In the genomic region with DNA sequence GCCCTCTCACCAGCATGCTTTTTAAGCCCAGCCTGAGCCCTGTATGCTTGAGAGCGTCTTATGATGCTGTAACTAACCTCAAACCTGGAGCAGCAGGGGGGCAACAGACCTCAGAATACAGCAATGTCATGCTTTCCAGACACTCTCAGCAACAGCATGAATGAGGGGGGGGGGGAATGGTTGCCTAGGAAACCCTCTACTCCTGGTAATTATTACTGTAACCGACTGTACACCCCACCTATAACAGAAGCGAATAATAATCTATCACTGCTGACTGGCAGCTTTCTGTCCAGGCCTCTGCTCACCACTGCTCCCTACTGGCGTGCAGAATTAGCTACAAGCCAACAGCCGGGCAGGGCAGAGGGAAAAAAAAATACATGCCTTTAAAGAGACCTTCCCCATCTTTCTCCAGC, we compare ENCODE assay signal across 9 mouse cellular contexts.
A peak's percentile ranks its signal among the peaks of the same experiment; 100 is the strongest.
DNase-seq lines count a peak whose midpoint lies in the region; ATAC-seq and TF ChIP-seq lines count a peak whose summit lies in the region.
"Had no signal": no experiment of that assay in that cellular context is flagged by ENCODE, and none has a peak within 500 bp of the region (broad histone marks: within the 10 kb centered on the region; RNA-seq: fewer than 3 reads in every experiment).

No protein-coding gene starts in this region.

- WGBS in kidney, adult 2 months, result 36% methylated on average over 5 of the region's 5 CpGs
- WGBS in hindbrain, embryonic 16.5 days, result 5% methylated on average over 5 of the region's 5 CpGs

- no peaks in the 10 kb centered on the region for H3K27me3 ChIP-seq in kidney, adult 2 months (replicated peaks; ENCODE audit: control insufficient read depth, insufficient read depth, low read length)
- no peaks in the 10 kb centered on the region for H3K27me3 ChIP-seq in hindbrain, embryonic 16.5 days (replicated peaks; ENCODE audit: control insufficient read depth, insufficient read depth, low read length)
- H3K27me3 ChIP-seq: limb, embryonic 15.5 days had no signal

- no peak overlapping the region for H3K4me2 ChIP-seq in hindbrain, embryonic 16.5 days (ENCODE audit: low read length)
- H3K4me2 ChIP-seq: limb, embryonic 15.5 days had no signal

- H3K4me3 ChIP-seq in kidney, adult 2 months (ENCODE audit: insufficient read depth, low read depth, low read length), result no peak overlapping the region
- no peak overlapping the region for H3K4me3 ChIP-seq in cortical plate, adult 2 months (ENCODE audit: insufficient read depth, low read length)
- H3K4me3 ChIP-seq in hindbrain, embryonic 16.5 days (ENCODE audit: low read length), result no peak overlapping the region
- H3K4me3 ChIP-seq: limb, embryonic 15.5 days had no signal

- H3K9me3 ChIP-seq in hindbrain, embryonic 16.5 days (ENCODE audit: control insufficient read depth, low read length), result no peaks in the 10 kb centered on the region
- H3K9me3 ChIP-seq: limb, embryonic 15.5 days had no signal

- peak; percentile 58; the same call in 1 of the 2 replicates for ATAC-seq in hindbrain, embryonic 16.5 days
- ATAC-seq in megakaryocyte progenitor cell, adult 5-6 weeks (replicated peaks; ENCODE audit: poor library complexity), result peak; percentile 68

- peak; percentile 8 for DNase-seq in kidney, adult 2 months
- no peak for DNase-seq in kidney, adult 11 months
- DNase-seq in Muller cell, postnatal 12 days (ENCODE audit: inconsistent ontology term), result peak; percentile 43
- peak; percentile 73 for DNase-seq in thymus, postnatal 4 days
- no peak for DNase-seq in left cerebral cortex, adult 9 months (ENCODE audit: low spot score in 2 of 2)

- no peak overlapping the region for H3K27ac ChIP-seq in kidney, adult 2 months (ENCODE audit: insufficient read depth, low read depth, low read length)
- no peak overlapping the region for H3K27ac ChIP-seq in cortical plate, adult 2 months (ENCODE audit: insufficient read depth, low read length)
- H3K27ac ChIP-seq in hindbrain, embryonic 16.5 days (ENCODE audit: low read depth, low read length), result no peak overlapping the region; the same call in 1 of the 2 replicates
- H3K27ac ChIP-seq: limb, embryonic 15.5 days had no signal

- no peak for TF ChIP-seq POLR2A in kidney, adult 2 months (IDR thresholded peaks at IDR 0.05; ENCODE audit: low read depth, low read length)
- TF ChIP-seq POLR2A in cortical plate, adult 2 months (IDR thresholded peaks at IDR 0.05; ENCODE audit: extremely low read depth, insufficient read depth, low read length), result no peak

- no peaks in the 10 kb centered on the region for H3K4me1 ChIP-seq in kidney, adult 2 months (ENCODE audit: control insufficient read depth, insufficient read depth, low read length)
- 0 out of 2 replicates have a peak, but pooled peaks cover under 1% of the 10 kb centered on the region for H3K4me1 ChIP-seq in cortical plate, adult 2 months (ENCODE audit: control insufficient read depth, insufficient read depth, low read length)
- H3K4me1 ChIP-seq in hindbrain, embryonic 16.5 days (ENCODE audit: control insufficient read depth, insufficient read depth, low read depth, low read length), result peaks cover 21% of the 10 kb centered on the region

- no peak overlapping the region for H3K9ac ChIP-seq in hindbrain, embryonic 16.5 days (ENCODE audit: low read depth, low read length)
- H3K9ac ChIP-seq: limb, embryonic 15.5 days had no signal

- H3K36me3 ChIP-seq in kidney, adult 2 months (ENCODE audit: control insufficient read depth, insufficient read depth, low read length), result no peaks in the 10 kb centered on the region
- H3K36me3 ChIP-seq in hindbrain, embryonic 16.5 days (ENCODE audit: control insufficient read depth, insufficient read depth, low read length), result no peaks in the 10 kb centered on the region
- H3K36me3 ChIP-seq: limb, embryonic 15.5 days had no signal

- peak; percentile 58 for TF ChIP-seq CTCF in kidney, adult 2 months (conservative IDR thresholded peaks at IDR 0.05; ENCODE audit: insufficient read depth, insufficient read length, low read depth, low read length)
- TF ChIP-seq CTCF in cortical plate, adult 2 months (IDR thresholded peaks at IDR 0.05; ENCODE audit: extremely low read depth, insufficient read depth, low read length), result peak; percentile 57

Comparison
In these comparisons a context has a peak if more than half of its experiments do, and no peak if none do; other contexts are left out.
1. DNase-seq: peak in kidney, adult 2 months (single experiment), Muller cell, postnatal 12 days (single experiment) and thymus, postnatal 4 days (single experiment); none in kidney, adult 11 months (single experiment) and left cerebral cortex, adult 9 months (0 of 2).